Mouse (Mus musculus) frontal cortex, postnatal 25 days (tissue): ENCODE measurements around the gene Spem1.

Source experiments
- DNase-seq, 2 experiments: peaks; one replicate each; pipeline ENCODE4 v3.0.0; 2022; ENCODE audit warnings: low spot score in 2 of 2

Spem1 gene

GRCm38 (mm10) chr11:69836703-69837576, 15.0 kb upstream of the Spem1 start:
- peak; percentile 25 to 32 for DNase-seq

GRCm38 (mm10) chr11:69835966-69836335, 14.0 kb upstream of the Spem1 start:
- no peak for DNase-seq

- no peak for DNase-seq
These were observed 13.5 kb upstream of the Spem1 start for GRCm38 (mm10) chr11:69835326-69835965.

GRCm38 (mm10) chr11:69834001-69834549, 12.1 kb upstream of the Spem1 start:
- no peak for DNase-seq

GRCm38 (mm10) chr11:69833554-69833953, 11.6 kb upstream of the Spem1 start:
- no peak for DNase-seq

- DNase-seq, result no peak
These were observed 6.9 kb upstream of the Spem1 start for GRCm38 (mm10) chr11:69828832-69829231.

GRCm38 (mm10) chr11:69823456-69823855, 1.5 kb upstream of the Spem1 start:
- DNase-seq, result no peak

- no peak for DNase-seq
These were observed 3.1 kb downstream of the Spem1 start for GRCm38 (mm10) chr11:69818871-69819270.

GRCm38 (mm10) chr11:69818365-69818764, 3.6 kb downstream of the Spem1 start, which contains the start of gene Spem2:
Spem2 (minus strand) TSS chr11:69818465.
- DNase-seq, result no peak

GRCm38 (mm10) chr11:69816520-69816919, 5.5 kb downstream of the Spem1 start:
- no peak for DNase-seq

- DNase-seq, result no peak
These were observed 6.8 kb downstream of the Spem1 start, which contains the start of gene Gm39566 for GRCm38 (mm10) chr11:69815155-69815554. Gm39566 (minus strand) TSS chr11:69815298.

- DNase-seq, result no peak
These were observed 11.7 kb downstream of the Spem1 start for GRCm38 (mm10) chr11:69810280-69810679.

- DNase-seq, result no peak
These were observed 14.3 kb downstream of the Spem1 start for GRCm38 (mm10) chr11:69807641-69808040.

- no peak for DNase-seq
These were observed 15.6 kb downstream of the Spem1 start for GRCm38 (mm10) chr11:69806378-69806777.

- no peak for DNase-seq
These were observed 16.7 kb downstream of the Spem1 start, which contains the start of gene Tmem102 for GRCm38 (mm10) chr11:69804972-69805909. Tmem102 (minus strand) TSS chr11:69805624.

- DNase-seq, result no peak
These were observed 17.4 kb downstream of the Spem1 start for GRCm38 (mm10) chr11:69804652-69804940.

- DNase-seq, result peak; percentile 53 to 54
These were observed 18.0 kb downstream of the Spem1 start for GRCm38 (mm10) chr11:69803786-69804651.

GRCm38 (mm10) chr11:69803328-69803727, 18.7 kb downstream of the Spem1 start:
- no peak for DNase-seq

GRCm38 (mm10) chr11:69802648-69803105, 19.3 kb downstream of the Spem1 start:
- DNase-seq, result peak; percentile 54 to 60

GRCm38 (mm10) chr11:69801379-69801977, 20.5 kb downstream of the Spem1 start, which contains the start of gene Fgf11:
Fgf11 (minus strand) TSS chr11:69801857.
- no peak for DNase-seq
